Mouse (Mus musculus) thymus, adult 2 months (tissue): ENCODE measurements around the gene Akap13.

Experiments used
- CTCF ChIP-seq: fragments of 200-500 bp; IDR thresholded peaks from 2 replicates; pipeline ENCODE4 v1.5.1; 2012; ENCODE audit warnings: mild to moderate bottlenecking, control low read depth, low read length, moderate library complexity, borderline replicate concordance; ENCODE audit not compliant: control insufficient read depth, poor library complexity, insufficient read depth; ENCODE audit errors: extremely low read depth
- POLR2A ChIP-seq: fragments of 200-500 bp; IDR thresholded peaks from 2 replicates; pipeline ENCODE4 v1.6.1; 2012; ENCODE audit warnings: mild to moderate bottlenecking, low read length, control low read depth, moderate library complexity; ENCODE audit not compliant: control insufficient read depth, poor library complexity, insufficient read depth; ENCODE audit errors: extremely low read depth

DNA sequence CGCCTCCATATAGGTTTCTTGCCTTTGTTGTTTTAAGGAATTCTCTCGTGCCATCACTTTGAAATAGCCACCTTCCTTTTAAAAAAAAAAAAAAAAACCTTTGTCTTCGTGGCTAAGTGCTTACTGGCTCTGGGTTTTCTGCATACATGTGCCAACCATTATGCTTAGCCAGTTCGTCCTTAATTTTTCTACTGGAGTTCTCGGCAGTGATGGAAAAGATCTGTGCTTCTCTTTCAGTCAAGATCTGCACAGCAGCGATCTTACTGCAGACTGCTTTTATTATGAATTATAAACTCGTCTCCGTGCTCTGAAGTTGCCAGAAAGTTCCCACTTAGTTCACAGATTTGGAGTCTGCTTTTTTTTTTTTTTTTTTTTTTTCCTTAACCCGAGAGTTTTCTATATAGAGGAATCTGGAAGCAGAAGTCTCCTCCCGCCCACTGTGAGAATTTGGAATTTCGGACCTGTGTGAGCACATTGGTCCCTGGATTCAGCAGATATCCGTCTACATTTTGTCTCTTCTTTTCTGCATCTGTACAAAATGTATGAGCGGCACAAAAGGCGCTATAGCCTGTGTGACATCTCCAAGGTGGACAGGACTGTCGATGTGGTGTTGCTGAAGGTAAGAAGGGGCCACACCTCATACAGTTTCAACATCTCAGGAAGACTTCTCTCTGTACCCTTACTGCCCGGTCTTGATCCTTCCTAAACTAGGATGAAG, 187.7 kb downstream of the Akap13 start:
- TF ChIP-seq POLR2A (no peak), CTCF (no peak)
